Mouse (Mus musculus): ENCODE data around the gene Gm17018. TPM values are rescaled to one million over a fixed set of nuclear protein-coding genes. Genes with fewer than 3 reads are reported as not detected.

Gm17018 gene
- total and polyA plus RNA-seq, 2 experiments from 2014 or later = 20.7 to 69.6 TPM

- H3K27me3 ChIP-seq (ENCODE audit: insufficient read depth, low read length) = no peaks in the 10 kb centered on the region
- H3K4me1 ChIP-seq (ENCODE audit: insufficient read depth) = no peaks in the 10 kb centered on the region
- H3K36me3 ChIP-seq (ENCODE audit: insufficient read depth) = peaks cover 31% of the 10 kb centered on the region
- no peak for ATAC-seq
- H3K9me3 ChIP-seq (ENCODE audit: low read length) = no peaks in the 10 kb centered on the region
- H3K4me2 ChIP-seq (ENCODE audit: low read depth) = no peak overlapping the region
- WGBS = 33% methylated on average over 12 of the region's 12 CpGs
- DNase-seq = no peak
- TF ChIP-seq CTCF (IDR thresholded peaks at IDR 0.05; ENCODE audit: low read depth) = no peak
- H3K27ac ChIP-seq (ENCODE audit: low read depth, low read length) = no peak overlapping the region
- no peak overlapping the region for H3K9ac ChIP-seq
- H3K4me3 ChIP-seq (ENCODE audit: low read depth, low read length) = no peak overlapping the region
Measured at GRCm38 (mm10) chr19:45580235-45580634, 19.8 kb downstream of the Gm17018 start.

GRCm38 (mm10) chr19:45581257-45581656 is 20.8 kb downstream of the Gm17018 start:
- Histone ChIP-seq H3K4me3 (ENCODE audit: low read depth, low read length) (no peak overlapping the region), H3K9me3 (ENCODE audit: low read length) (no peaks in the 10 kb centered on the region), H3K9ac (no peak overlapping the region), H3K27ac (ENCODE audit: low read depth, low read length) (no peak overlapping the region), H3K4me1 (ENCODE audit: insufficient read depth) (no peaks in the 10 kb centered on the region), H3K4me2 (ENCODE audit: low read depth) (no peak overlapping the region), H3K27me3 (ENCODE audit: insufficient read depth, low read length) (no peaks in the 10 kb centered on the region), H3K36me3 (ENCODE audit: insufficient read depth) (peaks cover 29% of the 10 kb centered on the region)
- DNase-seq (peak; percentile 41), ATAC-seq (no peak)
- 60% methylated on average over 3 of the region's 3 CpGs for WGBS
- TF ChIP-seq CTCF (IDR thresholded peaks at IDR 0.05; ENCODE audit: low read depth) = peak; percentile 68

- TF ChIP-seq CTCF (IDR thresholded peaks at IDR 0.05; ENCODE audit: low read depth) = no peak
- DNase-seq (no peak), ATAC-seq (no peak)
- H3K9me3 ChIP-seq (ENCODE audit: low read length) = no peaks in the 10 kb centered on the region
- no peak overlapping the region for H3K27ac ChIP-seq (ENCODE audit: low read depth, low read length)
- peaks cover 31% of the 10 kb centered on the region for H3K36me3 ChIP-seq (ENCODE audit: insufficient read depth)
- no peak overlapping the region for H3K4me3 ChIP-seq (ENCODE audit: low read depth, low read length)
- no peaks in the 10 kb centered on the region for H3K4me1 ChIP-seq (ENCODE audit: insufficient read depth)
- H3K9ac ChIP-seq = no peak overlapping the region
- 25% methylated on average over 8 of the region's 8 CpGs for WGBS
- no peak overlapping the region for H3K4me2 ChIP-seq (ENCODE audit: low read depth)
- H3K27me3 ChIP-seq (ENCODE audit: insufficient read depth, low read length) = no peaks in the 10 kb centered on the region
Measured at GRCm38 (mm10) chr19:45582161-45582560, 21.7 kb downstream of the Gm17018 start.

GRCm38 (mm10) chr19:45583136-45583535 is 22.7 kb downstream of the Gm17018 start:
- no peak overlapping the region for H3K4me2 ChIP-seq (ENCODE audit: low read depth)
- no peak overlapping the region for H3K9ac ChIP-seq
- no peaks in the 10 kb centered on the region for H3K4me1 ChIP-seq (ENCODE audit: insufficient read depth)
- H3K4me3 ChIP-seq (ENCODE audit: low read depth, low read length) = no peak overlapping the region
- no peaks in the 10 kb centered on the region for H3K27me3 ChIP-seq (ENCODE audit: insufficient read depth, low read length)
- TF ChIP-seq CTCF (IDR thresholded peaks at IDR 0.05; ENCODE audit: low read depth) = no peak
- no peak overlapping the region; the same call in 1 of the 2 replicates for H3K27ac ChIP-seq (ENCODE audit: low read depth, low read length)
- DNase-seq (no peak), ATAC-seq (no peak)
- H3K9me3 ChIP-seq (ENCODE audit: low read length) = no peaks in the 10 kb centered on the region
- WGBS = 83% methylated on average over 6 of the region's 6 CpGs
- H3K36me3 ChIP-seq (ENCODE audit: insufficient read depth) = peaks cover 24% of the 10 kb centered on the region

GRCm38 (mm10) chr19:45584856-45585620 is 24.6 kb downstream of the Gm17018 start:
- no peaks in the 10 kb centered on the region for H3K9me3 ChIP-seq (ENCODE audit: low read length)
- no peak overlapping the region for H3K4me2 ChIP-seq (ENCODE audit: low read depth)
- H3K9ac ChIP-seq = no peak overlapping the region
- TF ChIP-seq CTCF (IDR thresholded peaks at IDR 0.05; ENCODE audit: low read depth) = no peak
- 60% methylated on average over 9 of the region's 9 CpGs for WGBS
- H3K36me3 ChIP-seq (ENCODE audit: insufficient read depth) = peaks cover 14% of the 10 kb centered on the region
- no peak for DNase-seq
- no peaks in the 10 kb centered on the region for H3K27me3 ChIP-seq (ENCODE audit: insufficient read depth, low read length)
- H3K4me1 ChIP-seq (ENCODE audit: insufficient read depth) = no peaks in the 10 kb centered on the region
- H3K4me3 ChIP-seq (ENCODE audit: low read depth, low read length) = no peak overlapping the region
- no peak overlapping the region for H3K27ac ChIP-seq (ENCODE audit: low read depth, low read length)
- no peak for ATAC-seq

- Histone ChIP-seq H3K9ac (no peak overlapping the region), H3K36me3 (ENCODE audit: insufficient read depth) (peaks cover 18% of the 10 kb centered on the region), H3K4me3 (ENCODE audit: low read depth, low read length) (no peak overlapping the region), H3K27me3 (ENCODE audit: insufficient read depth, low read length) (no peaks in the 10 kb centered on the region), H3K4me2 (ENCODE audit: low read depth) (no peak overlapping the region), H3K27ac (ENCODE audit: low read depth, low read length) (no peak overlapping the region), H3K4me1 (ENCODE audit: insufficient read depth) (no peaks in the 10 kb centered on the region), H3K9me3 (ENCODE audit: low read length) (no peaks in the 10 kb centered on the region)
- DNase-seq (no peak), ATAC-seq (no peak)
- WGBS = 47% methylated on average over 3 of the region's 3 CpGs
- TF ChIP-seq CTCF (IDR thresholded peaks at IDR 0.05; ENCODE audit: low read depth) = no peak
Measured at GRCm38 (mm10) chr19:45586850-45587249, 26.4 kb downstream of the Gm17018 start.

GRCm38 (mm10) chr19:45587509-45588292 is 27.3 kb downstream of the Gm17018 start:
- ATAC-seq (no peak), DNase-seq (no peak)
- no peaks in the 10 kb centered on the region for H3K9me3 ChIP-seq (ENCODE audit: low read length)
- 91% methylated on average over 6 of the region's 6 CpGs for WGBS
- H3K27me3 ChIP-seq (ENCODE audit: insufficient read depth, low read length) = no peaks in the 10 kb centered on the region
- TF ChIP-seq CTCF (IDR thresholded peaks at IDR 0.05; ENCODE audit: low read depth) = no peak
- no peak overlapping the region for H3K27ac ChIP-seq (ENCODE audit: low read depth, low read length)
- peaks cover 18% of the 10 kb centered on the region for H3K36me3 ChIP-seq (ENCODE audit: insufficient read depth)
- H3K9ac ChIP-seq = no peak overlapping the region
- H3K4me3 ChIP-seq (ENCODE audit: low read depth, low read length) = no peak overlapping the region
- no peak overlapping the region for H3K4me2 ChIP-seq (ENCODE audit: low read depth)
- no peaks in the 10 kb centered on the region for H3K4me1 ChIP-seq (ENCODE audit: insufficient read depth)

All from forebrain, postnatal 0 days (tissue).